In the genomic region with DNA sequence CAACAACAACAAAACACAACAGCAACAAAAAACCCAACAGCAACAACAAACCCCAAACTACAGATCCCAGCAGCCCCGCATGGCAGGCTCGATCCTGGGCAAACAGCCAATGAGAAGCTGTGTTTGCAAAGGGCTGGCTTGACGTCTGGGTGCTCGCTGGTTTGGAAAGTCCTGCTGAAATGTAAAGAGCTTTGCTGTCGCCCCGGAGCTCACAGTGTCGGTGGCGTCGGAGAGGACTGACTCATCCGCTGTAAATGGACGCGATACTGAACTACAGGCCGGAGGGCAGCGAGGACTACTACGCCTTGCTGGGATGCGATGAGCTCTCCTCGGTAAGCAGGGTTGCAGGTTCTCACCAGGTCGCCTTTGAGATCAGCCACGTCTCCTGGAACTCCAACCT, we compare ENCODE assay signal across 9 mouse cellular contexts. TPM values are rescaled to one million over a fixed set of nuclear protein-coding genes. Genes with fewer than 3 reads are reported as not detected.
DNase-seq lines count a peak whose midpoint lies in the region; ATAC-seq and TF ChIP-seq lines count a peak whose summit lies in the region.
"Had no signal": no experiment of that assay in that cellular context is flagged by ENCODE, and none has a peak within 500 bp of the region (broad histone marks: within the 10 kb centered on the region; RNA-seq: fewer than 3 reads in every experiment).

No protein-coding gene starts in this region.

- no peaks in the 10 kb centered on the region for H3K79me2 ChIP-seq in CH12.LX (replicated peaks; ENCODE audit: control insufficient read depth, extremely low read depth, insufficient read depth, poor library complexity, severe bottlenecking)

- DNase-seq in CH12.LX (ENCODE audit: extremely low read depth): peak; percentile 21
- DNase-seq in c-Kit-positive CD71-positive TER-119-negative erythroid progenitor cells, embryonic 14.5 days (ENCODE audit: low read depth): peak; percentile 85
- DNase-seq in forebrain, embryonic 11.5 days (ENCODE audit: low spot score): peak; percentile 79
- peak; percentile 92 for DNase-seq in kidney, postnatal 36 days
- DNase-seq in liver, embryonic 14.5 days (ENCODE audit: low read depth in 3 of 3, low spot score in 3 of 3): peak; percentile 72 to 81 (median 74)
- peak; percentile 62 for DNase-seq in neural tube, embryonic 10.5 days (ENCODE audit: extremely low spot score, low spot score)

- dilution Hi-C loops in CH12.LX (cut with MboI; ENCODE audit: extremely low pct_ligation_motif_present, extremely low pct_unique_long_range_greater_than_20kb, low sequenced_read_pairs): no loop called here

- peak; percentile 82 for ATAC-seq in forebrain, embryonic 11.5 days (replicated peaks; ENCODE audit: low FRiP score)
- ATAC-seq in heart, embryonic 16.5 days (replicated peaks; ENCODE audit: extremely low read depth, insufficient read depth, low FRiP score): peak; percentile 61
- ATAC-seq in liver, embryonic 14.5 days (ENCODE audit: insufficient read depth): peak; percentile 80
- ATAC-seq in stomach, embryonic 15.5 days (ENCODE audit: insufficient read depth, low FRiP score, low read depth): peak; percentile 78

- WGBS in forebrain, embryonic 11.5 days: 0% methylated on average over 19 of the region's 19 CpGs
- WGBS in heart, embryonic 16.5 days: under 1% methylated on average over 19 of the region's 19 CpGs
- WGBS in liver, embryonic 14.5 days (ENCODE audit: insufficient replicate concordance): under 1% methylated on average over 19 of the region's 19 CpGs
- under 1% methylated on average over 19 of the region's 19 CpGs for WGBS in stomach, embryonic 15.5 days

- in situ Hi-C loops in CH12.LX (cut with MboI; ENCODE audit: low pct_ligation_motif_present, low pct_unique_long_range_greater_than_20kb, low sequenced_read_pairs): no loop called here

- TF ChIP-seq POLR2A in CH12.LX (IDR thresholded peaks at IDR 0.05; ENCODE audit: low read depth, low read length): peak; percentile 63

- H3K36me3 ChIP-seq in CH12.LX (replicated peaks in 1 of 2; ENCODE audit: control insufficient read depth in 1 of 2, insufficient read depth in 1 of 2, low read length in 1 of 2): no peaks in the 10 kb centered on the region
- no peaks in the 10 kb centered on the region for H3K36me3 ChIP-seq in forebrain, embryonic 11.5 days (ENCODE audit: control insufficient read depth, insufficient read depth, low read length)
- H3K36me3 ChIP-seq in heart, embryonic 16.5 days (ENCODE audit: control insufficient read depth, insufficient read depth): no peaks in the 10 kb centered on the region
- H3K36me3 ChIP-seq in liver, embryonic 14.5 days (replicated peaks; ENCODE audit: control insufficient read depth, insufficient read depth, low read depth): no peaks in the 10 kb centered on the region
- H3K36me3 ChIP-seq in stomach, embryonic 15.5 days: no peaks in the 10 kb centered on the region

- H3K4me3 ChIP-seq in CH12.LX (replicated peaks in 1 of 3; ENCODE audit: low read depth in 2 of 3, low read length in 2 of 3, poor library complexity in 1 of 3): peak overlapping the region in 2 of 3 experiments; percentile 34 to 57
- peak overlapping the region; percentile 48 for H3K4me3 ChIP-seq in forebrain, embryonic 11.5 days (ENCODE audit: low read depth, low read length)
- H3K4me3 ChIP-seq in heart, embryonic 16.5 days (ENCODE audit: low read length): peak overlapping the region; percentile 78
- peak overlapping the region; percentile 59 to 76 for H3K4me3 ChIP-seq in liver, embryonic 14.5 days (ENCODE audit: insufficient read depth in 1 of 2, low read depth in 2 of 2, low read length in 2 of 2)
- peak overlapping the region; percentile 55 for H3K4me3 ChIP-seq in stomach, embryonic 15.5 days (replicated peaks)

- peak overlapping the region; percentile 4; the same call in 1 of the 2 replicates for H3K9ac ChIP-seq in CH12.LX (ENCODE audit: insufficient read depth, low read depth)
- peak overlapping the region; percentile 56 for H3K9ac ChIP-seq in forebrain, embryonic 11.5 days (ENCODE audit: low read length)
- H3K9ac ChIP-seq in heart, embryonic 16.5 days (ENCODE audit: low read length): peak overlapping the region; percentile 78
- peak overlapping the region; percentile 73 for H3K9ac ChIP-seq in liver, embryonic 14.5 days (replicated peaks)
- H3K9ac ChIP-seq in stomach, embryonic 15.5 days: peak overlapping the region; percentile 26; the same call in 1 of the 2 replicates

- no peak overlapping the region for H3K27ac ChIP-seq in CH12.LX (ENCODE audit: insufficient read depth, low read depth)
- no peak overlapping the region for H3K27ac ChIP-seq in forebrain, embryonic 11.5 days (ENCODE audit: low read depth, low read length)
- peak overlapping the region; percentile 86 for H3K27ac ChIP-seq in heart, embryonic 16.5 days (ENCODE audit: low read length)
- peak overlapping the region; percentile 59 for H3K27ac ChIP-seq in liver, embryonic 14.5 days
- peak overlapping the region; percentile 61; the same call in 1 of the 2 replicates for H3K27ac ChIP-seq in stomach, embryonic 15.5 days

- TF ChIP-seq CTCF in CH12.LX (conservative IDR thresholded peaks at IDR 0.05 in 1 of 2, IDR thresholded peaks at IDR 0.05 in 1 of 2; ENCODE audit: low read depth in 2 of 2, low read length in 2 of 2): no peak
- no peak for TF ChIP-seq CTCF in liver, embryonic 14.5 days (IDR thresholded peaks at IDR 0.05; ENCODE audit: low read depth)

- H3K4me2 ChIP-seq in CH12.LX (ENCODE audit: insufficient read depth, low read depth, poor library complexity, severe bottlenecking): peak overlapping the region; percentile 40
- peak overlapping the region; percentile 65 for H3K4me2 ChIP-seq in forebrain, embryonic 11.5 days (ENCODE audit: low read depth, low read length, severe bottlenecking)
- H3K4me2 ChIP-seq in heart, embryonic 16.5 days (ENCODE audit: low read depth, low read length): peak overlapping the region; percentile 92
- H3K4me2 ChIP-seq in liver, embryonic 14.5 days (ENCODE audit: low read depth): peak overlapping the region; percentile 86
- H3K4me2 ChIP-seq in stomach, embryonic 15.5 days: peak overlapping the region; percentile 68

- peaks cover 2 to 9% of the 10 kb centered on the region in 2 experiments; a peak in 3 of 4 replicates for H3K4me1 ChIP-seq in CH12.LX (ENCODE audit: control insufficient read depth in 1 of 2, insufficient read depth in 2 of 2)
- H3K4me1 ChIP-seq in forebrain, embryonic 11.5 days (replicated peaks; ENCODE audit: control insufficient read depth, insufficient read depth, low read length): peaks cover 5% of the 10 kb centered on the region; the same call in 1 of the 2 replicates
- H3K4me1 ChIP-seq in heart, embryonic 16.5 days (ENCODE audit: control insufficient read depth, insufficient read depth, low read length): peaks cover 6% of the 10 kb centered on the region
- H3K4me1 ChIP-seq in liver, embryonic 14.5 days (replicated peaks; ENCODE audit: control insufficient read depth in 2 of 2, insufficient read depth in 2 of 2, low read length in 1 of 2): peaks cover under 1 to 12% of the 10 kb centered on the region in 2 experiments; a peak in 3 of 4 replicates
- no peaks in the 10 kb centered on the region for H3K4me1 ChIP-seq in stomach, embryonic 15.5 days

- no peak for TF ChIP-seq EP300 in CH12.LX (IDR thresholded peaks at IDR 0.05; ENCODE audit: low read length)
- TF ChIP-seq EP300 in liver, embryonic 14.5 days (IDR thresholded peaks at IDR 0.05; ENCODE audit: low read depth): no peak

- no peaks in the 10 kb centered on the region for H3K9me3 ChIP-seq in CH12.LX (replicated peaks; ENCODE audit: low read length)
- no peaks in the 10 kb centered on the region for H3K9me3 ChIP-seq in forebrain, embryonic 11.5 days (ENCODE audit: control insufficient read depth, low read length)
- no peaks in the 10 kb centered on the region for H3K9me3 ChIP-seq in heart, embryonic 16.5 days (replicated peaks; ENCODE audit: control insufficient read depth, low read length)
- H3K9me3 ChIP-seq in liver, embryonic 14.5 days (ENCODE audit: control insufficient read depth, low read length): no peaks in the 10 kb centered on the region
- no peaks in the 10 kb centered on the region for H3K9me3 ChIP-seq in stomach, embryonic 15.5 days

- no peaks in the 10 kb centered on the region for H3K27me3 ChIP-seq in CH12.LX (replicated peaks)
- no peaks in the 10 kb centered on the region for H3K27me3 ChIP-seq in forebrain, embryonic 11.5 days (ENCODE audit: control insufficient read depth, insufficient read depth, low read length)
- no peaks in the 10 kb centered on the region for H3K27me3 ChIP-seq in heart, embryonic 16.5 days (ENCODE audit: control insufficient read depth, insufficient read depth, low read length)
- no peaks in the 10 kb centered on the region for H3K27me3 ChIP-seq in liver, embryonic 14.5 days (ENCODE audit: control insufficient read depth, insufficient read depth, low read length)
- H3K27me3 ChIP-seq in stomach, embryonic 15.5 days (replicated peaks): no peaks in the 10 kb centered on the region; the same call in 1 of the 2 replicates

- no peak for TF ChIP-seq RAD21 in CH12.LX (IDR thresholded peaks at IDR 0.05; ENCODE audit: low read depth, low read length)

RNA-seq across cellular contexts. Expression of a gene that starts 4.2 kb away (rescaled TPM):
- total RNA-seq in CH12.LX (2012; rRNA removed): 3.7 and 3.8 TPM in 2 replicates
- 0.83 and 2.4 TPM in 2 replicates for total RNA-seq in CH12.LX (2014; rRNA removed)
- polyA plus RNA-seq in CH12.LX (2012; ENCODE audit: insufficient read length, low read depth): 1.3 and 1.5 TPM in 2 replicates
- polyA plus RNA-seq in forebrain, embryonic 11.5 days (2014; fragmentation: Nextera tagmentation; extraction: Ambion mirVana): 6.4 and 8.7 TPM in 2 replicates
- 6.6 and 7.5 TPM in 2 replicates for polyA plus RNA-seq in heart, embryonic 16.5 days (2015; fragmentation: Nextera tagmentation; extraction: Ambion mirVana)
- polyA plus RNA-seq in liver, embryonic 14.5 days (2012; rRNA removed): 2.4 and 8.3 TPM in 2 replicates
- 16.3 and 20.1 TPM in 2 replicates for polyA plus RNA-seq in liver, embryonic 14.5 days (2014; fragmentation: Nextera tagmentation; extraction: Ambion mirVana)
- polyA plus RNA-seq in stomach, embryonic 15.5 days (2015; fragmentation: Nextera tagmentation; extraction: Ambion mirVana): 9.3 and 10.5 TPM in 2 replicates

RNA-seq across cellular contexts. Expression of a gene that starts 4.9 kb away (rescaled TPM):
- total RNA-seq in CH12.LX (2012; rRNA removed) (11.5 and 15.6 TPM in 2 replicates), CH12.LX (2014; rRNA removed) (24.7 and 28.9 TPM in 2 replicates)
- 15.7 and 17.4 TPM in 2 replicates for polyA plus RNA-seq in CH12.LX (2012; ENCODE audit: insufficient read length, low read depth)
- 9.1 and 9.3 TPM in 2 replicates for polyA plus RNA-seq in forebrain, embryonic 11.5 days (2014; fragmentation: Nextera tagmentation; extraction: Ambion mirVana)
- polyA plus RNA-seq in heart, embryonic 16.5 days (2015; fragmentation: Nextera tagmentation; extraction: Ambion mirVana): 2.6 and 2.7 TPM in 2 replicates
- polyA plus RNA-seq in liver, embryonic 14.5 days (2012; rRNA removed): 5.5 and 8.4 TPM in 2 replicates
- 3.8 and 4.7 TPM in 2 replicates for polyA plus RNA-seq in liver, embryonic 14.5 days (2014; fragmentation: Nextera tagmentation; extraction: Ambion mirVana)
- 5.2 and 5.5 TPM in 2 replicates for polyA plus RNA-seq in stomach, embryonic 15.5 days (2015; fragmentation: Nextera tagmentation; extraction: Ambion mirVana)

RNA-seq across cellular contexts. Expression of a gene that starts 35.1 kb away (rescaled TPM):
- total RNA-seq in CH12.LX (2012; rRNA removed) (not detected in 2 replicates), CH12.LX (2014; rRNA removed) (not detected in 2 replicates)
- not detected in 2 replicates for polyA plus RNA-seq in CH12.LX (2012; ENCODE audit: insufficient read length, low read depth)
- not detected in 2 replicates for polyA plus RNA-seq in forebrain, embryonic 11.5 days (2014; fragmentation: Nextera tagmentation; extraction: Ambion mirVana)
- polyA plus RNA-seq in heart, embryonic 16.5 days (2015; fragmentation: Nextera tagmentation; extraction: Ambion mirVana): not detected in 2 replicates
- 0.34 TPM in 1 of 2 replicates, not detected in the other for polyA plus RNA-seq in liver, embryonic 14.5 days (2012; rRNA removed)
- not detected in 2 replicates for polyA plus RNA-seq in liver, embryonic 14.5 days (2014; fragmentation: Nextera tagmentation; extraction: Ambion mirVana)
- polyA plus RNA-seq in stomach, embryonic 15.5 days (2015; fragmentation: Nextera tagmentation; extraction: Ambion mirVana): not detected in 2 replicates
- polyA plus RNA-seq: gonadal fat pad, adult 2 months had no signal

RNA-seq across cellular contexts. Expression of a gene that starts 43.5 kb away (rescaled TPM):
- total RNA-seq in CH12.LX (2012; rRNA removed) (not detected in 2 replicates), CH12.LX (2014; rRNA removed) (0.09 TPM in 1 of 2 replicates, not detected in the other)
- not detected in 2 replicates for polyA plus RNA-seq in CH12.LX (2012; ENCODE audit: insufficient read length, low read depth)
- not detected in 2 replicates for polyA plus RNA-seq in forebrain, embryonic 11.5 days (2014; fragmentation: Nextera tagmentation; extraction: Ambion mirVana)
- polyA plus RNA-seq in heart, embryonic 16.5 days (2015; fragmentation: Nextera tagmentation; extraction: Ambion mirVana): 27.6 and 29.1 TPM in 2 replicates
- 0.01 and 0.03 TPM in 2 replicates for polyA plus RNA-seq in liver, embryonic 14.5 days (2012; rRNA removed)
- not detected in 2 replicates for polyA plus RNA-seq in liver, embryonic 14.5 days (2014; fragmentation: Nextera tagmentation; extraction: Ambion mirVana)
- 0.54 and 0.58 TPM in 2 replicates for polyA plus RNA-seq in stomach, embryonic 15.5 days (2015; fragmentation: Nextera tagmentation; extraction: Ambion mirVana)

Comparison
In these comparisons a context has a peak if more than half of its experiments do, and no peak if none do; other contexts are left out.
1. DNase-seq: peak in every context shown above with its lines; median percentile 92 in kidney, postnatal 36 days; 85 in c-Kit-positive CD71-positive TER-119-negative erythroid progenitor cells, embryonic 14.5 days; 79 in forebrain, embryonic 11.5 days; 74 in liver, embryonic 14.5 days; 62 in neural tube, embryonic 10.5 days; 21 in CH12.LX.
2. H3K27ac ChIP-seq: peak in heart, embryonic 16.5 days (single experiment), liver, embryonic 14.5 days (single experiment) and stomach, embryonic 15.5 days (single experiment); none in CH12.LX (single experiment) and forebrain, embryonic 11.5 days (single experiment).
3. H3K4me2 ChIP-seq: peak in every context shown above with its lines; median percentile 92 in heart, embryonic 16.5 days; 86 in liver, embryonic 14.5 days; 68 in stomach, embryonic 15.5 days; 65 in forebrain, embryonic 11.5 days; 40 in CH12.LX.
4. H3K9ac ChIP-seq: peak in every context shown above with its lines; median percentile 78 in heart, embryonic 16.5 days; 73 in liver, embryonic 14.5 days; 56 in forebrain, embryonic 11.5 days; 26 in stomach, embryonic 15.5 days; 4 in CH12.LX.
5. Peak in every context shown above with its lines, with median percentiles within 50 percentile points of each other: H3K4me3 ChIP-seq and ATAC-seq.